Mouse (Mus musculus) ovary, postnatal 36 days (tissue): ENCODE measurements at regions not wholly inside any gene's neighbourhood (a gene's known extent, or its start where the extent isn't known, plus 50 kb on each side); places are given as distances from the start of the nearest gene placed in this dataset.
A peak's percentile ranks its signal among the peaks of the same experiment; 100 is the strongest.
"Not testable (repeated sequence)": the region's sequence is repeated elsewhere in the genome, so short reads cannot be mapped to it uniquely, and the experiment has no call there.

Experiments
- DNase-seq: peaks from one replicate; pipeline ENCODE4 v3.0.0; 2022; ENCODE audit warnings: low spot score, mixed read lengths

DNA sequence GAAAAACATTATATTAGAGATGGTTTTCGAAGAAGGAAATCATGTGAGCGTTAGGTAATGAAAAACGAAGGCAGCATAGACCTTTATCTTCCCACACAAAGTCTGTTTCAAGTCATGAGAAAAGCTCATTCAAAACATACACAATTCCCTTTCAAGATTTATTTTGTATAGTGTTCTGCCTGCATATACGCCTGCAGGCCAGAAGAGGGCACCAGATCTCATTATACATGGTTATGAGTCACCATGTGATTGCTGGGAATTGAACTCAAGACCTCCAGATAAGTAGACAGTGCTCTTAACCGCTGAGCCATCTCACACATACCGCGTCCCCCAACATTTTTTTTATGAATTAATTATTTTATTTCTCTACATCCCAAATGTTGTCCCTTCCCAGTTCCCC is 578.3 kb upstream of the Ccdc54 start:
- no peak for DNase-seq

DNA sequence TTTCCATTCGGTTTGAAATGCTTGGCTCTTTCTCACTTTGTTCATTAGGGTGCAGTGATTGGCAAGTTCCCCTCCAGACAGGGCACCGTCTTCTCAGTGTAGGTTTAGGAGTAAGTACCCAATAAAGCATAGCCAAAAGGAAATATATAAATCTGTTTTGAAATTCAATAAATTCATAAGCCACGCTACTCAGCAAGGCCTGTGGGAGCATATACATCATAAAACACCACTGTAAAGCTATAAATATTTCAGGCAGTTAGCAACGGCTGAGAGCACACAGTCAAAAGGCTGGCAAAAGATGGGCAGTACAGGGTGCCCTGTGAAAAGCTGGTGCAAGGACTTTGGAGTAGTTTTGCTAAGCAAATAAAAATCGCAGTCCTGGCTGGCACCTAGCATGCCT is 569.8 kb upstream of the Ccdc54 start:
- no peak for DNase-seq

DNA sequence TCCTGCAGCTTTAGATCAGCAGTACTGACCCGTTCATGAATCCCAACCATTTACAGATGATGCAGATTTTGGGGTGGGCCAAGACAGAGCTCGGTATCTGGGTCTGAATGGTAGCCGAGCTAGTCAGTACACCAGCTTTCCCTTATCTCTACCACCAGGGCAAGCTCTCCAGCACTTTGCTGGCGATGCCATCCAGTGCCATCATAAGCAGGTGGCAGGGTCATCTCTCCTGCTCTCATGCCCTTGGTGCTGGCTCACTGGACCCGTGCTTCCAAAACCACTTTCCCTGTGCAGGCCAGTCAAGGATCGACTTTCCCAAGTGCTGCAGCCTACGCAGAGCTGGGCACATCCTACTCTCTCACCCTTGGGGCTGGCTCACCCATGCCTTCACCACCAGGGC is 547.6 kb upstream of the Ccdc54 start:
- no peak for DNase-seq

DNA sequence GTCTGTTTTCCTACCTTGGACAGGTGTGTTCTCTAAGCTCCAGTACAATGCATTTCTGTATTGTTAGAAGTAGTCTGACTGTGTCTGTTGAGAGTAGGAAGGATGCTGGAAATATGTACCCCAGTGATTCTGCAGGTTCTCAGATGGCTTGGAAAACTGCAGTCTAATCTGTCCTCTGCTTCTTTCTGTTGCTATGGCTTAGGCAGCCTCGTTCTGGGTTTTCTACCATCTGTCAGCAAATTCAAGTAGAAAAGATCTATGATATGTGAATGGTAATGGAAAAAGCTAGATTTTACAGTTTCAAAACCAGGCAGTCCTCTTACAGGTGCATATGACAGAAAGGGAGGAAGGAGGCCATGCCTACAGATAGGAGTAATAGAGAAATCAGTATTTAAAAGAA is 528.9 kb upstream of the Ccdc54 start:
- DNase-seq, result no peak

DNA sequence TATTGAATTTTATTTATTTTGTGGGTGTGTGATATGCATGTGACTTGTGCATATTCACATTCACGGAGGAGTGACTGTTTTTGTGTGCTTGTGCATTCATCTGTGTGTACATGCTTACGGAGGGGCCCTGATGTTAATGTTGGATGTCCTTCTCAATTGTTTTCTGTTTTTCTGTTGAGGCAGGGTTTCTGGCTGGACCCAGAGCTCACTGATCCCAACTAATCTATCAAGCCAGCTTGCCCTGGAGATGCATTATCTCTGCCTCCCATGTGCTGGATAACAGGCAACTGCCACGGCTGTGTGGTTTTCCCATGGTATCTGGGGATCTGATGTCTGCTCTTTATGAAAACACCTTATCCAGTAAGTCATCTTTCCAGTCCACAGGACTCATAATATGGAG is 527.4 kb upstream of the Ccdc54 start:
- DNase-seq, result no peak

DNA sequence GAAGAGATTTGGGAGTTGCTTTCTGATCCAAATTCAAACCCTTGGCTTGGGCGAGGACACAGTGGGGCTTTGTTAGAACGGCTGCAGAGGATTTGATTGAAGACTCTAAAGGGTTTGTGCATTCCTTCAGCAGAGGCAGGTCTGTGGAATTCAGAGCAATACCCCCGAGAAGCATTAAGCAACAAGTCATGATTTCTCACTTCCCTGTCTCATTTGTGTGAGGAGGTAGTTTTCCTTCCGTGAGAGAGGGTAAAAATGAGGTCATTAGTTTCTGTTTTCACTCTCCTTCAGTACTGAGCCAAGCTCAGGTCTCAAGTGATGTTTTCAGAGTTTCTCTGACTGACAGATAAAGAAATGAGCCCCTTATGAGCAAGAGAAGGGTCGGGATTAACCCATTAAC is 526.9 kb upstream of the Ccdc54 start:
- DNase-seq, result no peak

DNA sequence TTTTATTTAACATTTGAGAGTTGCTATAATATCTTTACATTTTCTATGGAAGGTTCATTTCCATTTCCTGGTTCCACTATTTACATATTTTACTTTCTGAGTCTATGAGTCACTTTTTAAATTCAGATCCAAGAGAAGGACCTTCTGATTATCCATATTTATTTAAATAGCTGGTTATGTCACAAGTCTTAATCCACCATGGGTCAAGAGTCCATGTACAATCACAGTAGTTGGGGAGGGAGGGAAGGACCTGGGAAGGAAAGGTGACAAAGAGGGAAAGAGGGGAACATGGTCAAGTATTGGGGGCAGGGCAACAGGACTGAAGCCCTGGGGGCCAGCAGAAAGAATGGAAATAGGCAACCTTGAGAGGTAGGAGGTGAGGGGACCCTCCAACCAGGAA is 518.9 kb upstream of the Ccdc54 start:
- no peak for DNase-seq

DNA sequence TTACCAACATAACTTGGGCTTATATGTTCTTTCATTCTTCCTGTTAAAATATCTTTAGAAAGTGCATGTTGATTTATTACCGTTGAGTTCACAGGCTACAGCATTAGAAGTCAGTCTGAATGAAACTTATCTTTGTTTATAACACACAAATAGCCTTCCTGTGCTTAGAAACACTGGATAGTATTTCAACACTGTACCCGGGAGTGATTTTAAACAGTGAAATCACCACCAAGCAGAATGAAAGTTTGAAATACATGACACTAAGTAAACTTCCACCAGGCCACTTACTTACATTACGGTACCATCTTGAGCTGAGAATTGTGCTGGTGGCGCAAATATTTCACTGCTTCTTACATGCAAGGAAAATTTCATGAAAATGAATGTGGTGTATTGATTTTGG is 516.5 kb upstream of the Ccdc54 start:
- DNase-seq, result no peak

DNA sequence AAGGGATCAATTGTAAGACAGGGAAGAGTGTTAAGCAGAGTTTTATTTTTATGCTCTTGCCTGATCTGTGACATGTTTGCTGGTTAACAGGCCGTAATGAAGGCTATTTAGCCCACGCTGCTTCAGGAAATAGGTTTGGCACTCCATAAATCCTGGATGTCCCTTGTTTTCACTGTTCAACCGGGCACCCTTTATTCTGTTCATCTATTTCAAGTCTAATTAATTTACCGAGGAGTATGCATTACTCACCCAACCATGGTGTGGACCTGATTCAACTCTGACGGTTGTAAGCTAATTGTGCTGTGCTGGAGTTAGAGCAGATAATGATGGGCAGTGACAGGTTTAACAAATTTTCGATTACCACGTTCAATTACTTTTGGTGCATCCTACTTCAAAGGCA is 495.6 kb upstream of the Ccdc54 start:
- no peak for DNase-seq

DNA sequence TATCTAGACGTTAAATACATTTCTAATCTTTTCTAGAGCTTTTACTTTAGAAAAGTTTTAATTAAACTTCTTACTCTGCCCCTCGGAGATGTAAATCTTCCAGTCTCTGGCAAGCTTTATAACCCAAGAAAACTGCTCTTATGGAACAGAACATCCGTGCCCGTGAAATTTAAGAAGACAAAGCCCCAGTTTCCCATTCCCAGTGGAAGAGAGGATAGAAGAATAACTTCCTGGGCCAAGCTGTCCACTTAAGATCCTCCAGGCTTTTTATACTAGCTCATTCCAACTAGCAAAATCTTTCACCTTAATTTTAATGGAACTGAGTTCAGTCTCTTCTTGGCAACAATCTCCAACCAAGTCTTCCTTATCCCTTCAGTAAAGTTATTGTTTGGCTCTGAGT is 489.2 kb upstream of the Ccdc54 start:
- no peak for DNase-seq

DNA sequence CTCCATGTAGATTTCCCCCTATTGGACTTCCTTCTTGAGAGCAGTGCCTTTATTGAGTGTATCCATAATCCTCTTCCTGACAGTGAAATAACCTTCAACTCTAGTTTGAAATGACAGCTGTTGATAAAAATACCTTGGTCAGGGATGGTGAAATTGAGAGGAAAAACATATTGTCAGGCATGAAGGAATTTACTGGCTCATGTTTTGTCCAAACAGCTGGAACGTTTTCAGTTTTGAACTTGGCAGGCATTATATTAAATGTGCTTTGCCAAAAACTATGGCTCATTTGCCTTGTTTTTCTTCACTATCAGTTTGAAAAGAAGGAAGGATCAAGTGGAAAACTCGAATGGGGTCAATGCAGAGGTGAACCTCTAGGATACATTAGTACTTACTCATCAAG is 457.7 kb upstream of the Ccdc54 start:
- no peak for DNase-seq

DNA sequence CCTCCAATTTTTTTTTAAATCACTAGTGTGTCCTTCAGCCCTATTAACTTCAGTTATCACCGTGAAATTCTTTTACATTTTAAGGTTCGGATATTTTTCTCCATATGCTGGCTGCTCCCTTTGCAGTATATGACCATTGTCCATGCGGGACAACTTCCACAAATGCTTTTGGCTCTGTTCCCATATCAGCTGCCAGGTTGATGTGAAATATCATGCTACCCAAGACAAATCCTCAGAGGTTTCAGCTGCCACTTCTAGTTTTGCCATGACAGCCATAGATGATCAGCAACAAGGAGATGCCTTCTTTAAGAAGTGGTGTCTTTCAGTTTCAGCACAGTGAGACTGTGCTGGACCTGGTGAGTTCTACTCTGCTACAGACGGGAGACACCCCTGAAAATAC is 457.2 kb upstream of the Ccdc54 start:
- DNase-seq, result no peak

DNA sequence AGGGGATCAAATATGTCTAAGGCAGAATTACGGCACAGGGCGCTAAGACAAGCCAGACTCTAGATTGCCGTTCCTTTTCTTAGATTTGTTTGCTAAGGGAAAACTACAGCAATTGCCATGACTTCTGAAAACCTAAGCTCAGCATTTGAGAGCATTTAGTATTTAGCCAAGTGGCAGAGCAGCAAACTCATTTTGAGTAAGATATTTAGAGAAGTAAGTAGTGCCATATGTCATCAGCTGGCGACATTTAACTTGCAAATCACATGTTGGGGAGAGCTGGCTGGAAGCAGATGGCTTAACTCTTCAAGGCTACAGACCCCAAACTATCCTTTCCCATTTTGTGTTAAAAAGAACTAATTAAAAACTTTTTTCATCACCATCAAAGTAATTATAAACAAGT is 450.4 kb upstream of the Ccdc54 start:
- DNase-seq, result no peak

DNA sequence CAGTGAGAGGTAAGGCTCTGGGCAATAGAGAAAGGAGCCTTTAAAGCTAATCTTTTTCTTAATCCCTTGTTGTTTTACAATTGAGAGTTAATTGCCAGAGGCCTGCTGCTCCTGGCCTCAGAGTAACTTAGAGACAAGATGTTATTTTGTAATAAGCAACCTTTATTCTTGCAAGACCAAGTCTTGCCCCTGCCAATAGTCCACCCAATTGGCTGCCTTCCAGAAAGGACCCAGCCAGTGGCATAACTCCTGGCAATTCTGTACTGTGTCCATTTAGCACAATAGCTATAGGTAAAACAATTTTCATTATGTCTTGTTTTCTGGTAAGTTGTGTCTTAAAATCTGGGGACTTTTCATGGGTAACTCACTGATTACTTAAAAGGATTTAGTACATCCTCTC is 411.9 kb upstream of the Ccdc54 start:
- DNase-seq, result peak; percentile 6

DNA sequence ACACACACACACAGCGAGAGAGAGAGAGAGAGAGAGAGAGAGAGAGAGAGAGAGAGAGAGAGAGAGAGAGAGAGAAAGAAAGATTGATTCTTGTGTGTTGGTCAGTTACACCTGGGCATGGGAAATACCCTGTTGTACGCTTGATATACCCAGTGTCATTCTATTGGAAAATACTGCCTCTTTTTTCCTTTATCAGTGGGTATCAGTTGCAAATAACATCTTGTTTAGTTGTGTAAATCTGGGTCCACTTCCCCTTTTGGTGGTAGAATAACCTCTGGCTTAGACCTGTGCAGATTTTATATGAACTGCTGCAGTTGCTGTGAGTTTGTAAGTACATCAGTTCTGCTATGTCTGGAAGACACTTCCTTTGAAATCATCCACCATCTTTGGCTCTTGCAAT is 373.4 kb upstream of the Ccdc54 start:
- no peak for DNase-seq

DNA sequence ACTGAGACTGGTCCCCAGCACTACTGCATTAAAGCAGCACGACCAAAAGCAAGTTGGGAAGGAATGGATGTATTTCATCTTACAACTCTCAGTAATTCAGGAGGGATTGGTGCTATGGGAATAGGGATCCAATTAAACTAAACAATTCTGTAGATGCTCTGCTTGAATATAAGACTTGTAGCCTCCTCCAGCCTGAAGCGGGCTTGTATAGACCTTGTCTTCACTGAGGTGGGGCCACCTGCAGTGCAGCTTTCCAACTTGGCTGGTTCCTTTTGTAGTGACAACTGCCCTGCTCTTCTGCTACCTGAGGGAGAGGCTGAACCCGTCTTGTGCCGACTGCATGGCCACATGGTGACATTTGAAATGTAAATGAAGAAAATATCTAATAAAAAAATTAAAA is 353.1 kb upstream of the Ccdc54 start:
- no peak for DNase-seq

DNA sequence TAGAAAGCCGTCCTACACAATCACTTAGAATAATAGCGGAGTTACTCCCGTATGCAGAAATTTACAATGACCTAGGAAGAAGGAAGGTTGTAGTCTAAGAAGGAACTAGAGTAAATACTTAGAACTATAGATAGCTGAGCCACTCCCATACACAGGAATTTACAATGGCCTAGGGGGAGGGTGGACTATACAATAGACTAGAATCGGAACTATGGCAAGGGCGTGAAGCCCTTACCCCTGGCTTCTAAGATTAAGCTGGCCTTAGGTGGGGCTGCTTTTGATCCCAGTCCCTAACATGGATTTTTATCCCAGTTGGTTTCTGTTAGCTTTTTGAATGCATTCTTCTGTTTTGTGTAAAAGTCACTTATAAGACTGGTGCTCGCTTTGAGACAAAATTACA is 352.6 kb upstream of the Ccdc54 start:
- not testable (repeated sequence) for DNase-seq

DNA sequence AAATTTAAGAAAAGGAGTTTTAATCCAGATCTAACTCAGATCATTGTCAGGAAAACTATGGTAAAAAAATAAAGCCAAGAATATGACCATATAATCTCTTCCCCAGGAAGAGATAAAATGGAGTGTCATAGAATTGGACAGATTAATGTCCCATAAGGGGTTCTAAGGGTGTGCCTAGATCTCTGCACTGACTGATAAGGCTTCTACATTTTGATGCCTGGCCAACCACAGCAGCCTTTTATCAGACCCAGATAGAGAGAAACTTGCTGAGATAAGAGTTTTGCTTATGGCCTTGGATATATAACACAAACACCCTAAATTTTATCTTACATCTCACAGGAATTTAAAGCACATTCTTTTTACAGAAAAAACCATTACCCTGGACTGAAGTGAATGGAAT is 351.3 kb upstream of the Ccdc54 start:
- DNase-seq, result no peak

DNA sequence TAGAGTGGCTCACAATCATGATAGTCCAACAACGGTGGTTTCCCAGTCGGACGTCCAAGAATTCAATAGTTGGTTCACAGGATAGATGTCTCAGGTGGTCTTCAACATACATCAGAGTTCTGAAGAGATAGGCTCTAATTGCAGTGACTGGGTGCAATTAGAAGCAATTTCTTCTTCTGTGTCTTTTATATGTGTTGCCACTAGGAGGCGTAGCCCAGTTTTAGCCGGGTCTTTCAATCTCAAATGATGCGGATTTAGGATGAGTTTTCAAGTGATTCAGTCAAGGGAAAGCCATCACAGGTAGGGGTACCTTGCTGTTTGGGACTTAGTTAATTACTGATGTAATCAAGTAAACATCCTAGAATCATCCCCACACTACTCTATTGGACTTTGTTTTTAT is 348.4 kb upstream of the Ccdc54 start:
- DNase-seq, result no peak

DNA sequence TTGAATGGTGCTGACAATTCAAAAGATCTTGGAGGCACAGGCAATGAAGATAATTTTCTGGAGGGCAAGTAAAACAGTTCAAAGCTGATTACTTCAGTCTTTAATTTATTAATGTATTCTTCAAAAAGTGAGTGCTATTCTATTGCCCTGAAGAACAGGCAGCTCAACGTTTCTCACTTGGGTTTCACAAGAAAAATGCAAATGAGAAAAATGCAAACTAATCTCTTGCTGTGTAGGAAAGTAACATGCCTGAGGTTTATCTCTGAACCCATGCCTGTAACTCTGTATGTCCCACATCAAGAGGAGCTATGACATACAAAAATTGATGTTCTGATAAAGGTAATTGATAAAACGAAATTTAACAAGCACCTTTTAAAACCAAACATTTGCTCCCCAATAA is 316.8 kb upstream of the Ccdc54 start:
- no peak for DNase-seq

DNA sequence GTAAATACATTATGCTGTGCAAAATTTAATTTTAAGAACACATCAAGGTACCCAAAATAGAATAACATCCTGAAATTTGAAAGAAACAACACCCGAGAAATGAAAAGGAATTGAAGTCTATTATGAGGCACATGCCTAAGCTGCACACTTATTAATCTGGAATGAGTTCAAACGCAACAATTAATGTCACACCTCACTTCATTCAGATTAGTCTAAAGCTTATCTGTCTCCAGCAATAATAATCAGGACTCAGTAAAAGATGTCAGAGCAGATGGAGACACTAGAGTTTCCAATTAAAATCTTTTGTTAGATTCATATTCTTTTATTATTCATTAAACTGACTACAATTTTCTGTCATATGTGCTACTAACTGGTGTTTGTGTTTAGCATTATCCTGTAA is 308.2 kb upstream of the Ccdc54 start:
- no peak for DNase-seq

DNA sequence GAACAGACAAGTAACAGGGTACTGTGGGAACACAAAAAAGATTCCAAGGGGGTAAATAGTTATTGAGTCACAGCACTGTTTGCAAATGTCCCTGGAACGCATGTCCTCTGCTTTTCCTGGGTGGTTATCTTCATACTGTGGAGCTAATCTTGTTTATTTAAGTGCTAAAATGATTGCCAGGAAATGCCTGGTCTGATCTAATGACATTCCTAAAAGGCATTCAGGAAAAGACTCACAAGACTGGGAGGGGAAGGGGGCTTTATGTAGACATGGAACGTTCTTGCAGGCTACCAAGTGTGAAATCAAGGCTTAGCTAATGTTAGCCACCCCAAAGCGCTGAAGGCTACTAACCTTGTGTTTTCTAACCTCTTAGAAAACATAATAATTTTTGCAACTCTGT is 287.0 kb upstream of the Ccdc54 start:
- DNase-seq, result no peak

DNA sequence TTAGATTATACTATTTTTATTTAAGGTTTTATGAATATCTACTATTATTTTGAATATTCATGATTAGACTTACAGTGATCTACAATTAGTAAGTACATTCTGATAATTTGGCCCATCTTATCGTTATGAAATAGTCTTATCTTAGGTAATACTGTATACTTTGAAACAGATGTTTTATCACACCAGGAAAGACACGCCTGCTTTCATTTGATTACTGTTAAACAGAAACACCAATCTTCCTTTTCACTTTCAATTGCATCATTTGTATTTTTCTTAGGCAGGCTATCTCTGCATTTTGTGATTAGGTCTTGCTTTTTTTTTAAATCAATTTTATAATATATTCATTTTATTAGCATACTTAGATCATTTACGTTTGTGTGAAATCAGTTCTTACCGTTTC is 280.4 kb upstream of the Ccdc54 start:
- DNase-seq, result no peak

DNA sequence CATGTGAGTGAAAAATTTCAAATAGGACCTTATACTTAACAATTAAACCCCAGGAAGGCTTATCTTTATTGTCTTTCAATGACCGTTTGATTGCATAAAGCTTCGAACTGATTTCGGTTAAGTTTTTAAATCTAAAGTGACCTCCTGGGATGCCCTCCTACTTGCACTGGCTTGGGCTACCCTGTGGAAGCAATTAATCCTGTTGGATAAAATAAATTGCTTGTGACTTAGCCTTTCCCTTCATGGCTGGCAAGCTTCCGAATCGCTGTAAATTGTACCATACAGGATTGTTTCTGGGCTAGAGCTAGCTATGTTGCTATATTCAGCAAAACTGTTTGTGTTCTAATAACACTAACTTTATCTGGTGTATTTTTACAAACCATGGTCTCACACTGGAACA is 272.6 kb upstream of the Ccdc54 start:
- DNase-seq, result no peak

DNA sequence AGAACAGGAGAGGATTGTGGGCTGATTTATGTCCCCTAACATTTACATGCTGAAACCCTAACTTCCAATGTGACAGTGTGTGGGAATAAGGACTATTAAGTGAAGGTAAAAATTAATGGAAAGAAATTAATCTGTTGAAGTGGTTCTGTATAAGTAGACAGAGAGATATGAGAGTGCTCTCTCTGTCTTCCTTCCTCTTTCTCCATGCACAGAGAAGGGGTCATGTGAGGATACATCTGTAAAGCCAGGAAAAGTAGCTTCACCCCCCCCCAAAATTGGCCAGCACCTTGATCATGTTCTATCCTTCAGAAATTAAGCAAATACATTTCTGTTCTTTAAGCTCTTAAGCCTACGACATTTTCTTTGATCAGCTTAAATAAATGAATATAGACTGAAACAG is 268.6 kb upstream of the Ccdc54 start:
- DNase-seq, result no peak

DNA sequence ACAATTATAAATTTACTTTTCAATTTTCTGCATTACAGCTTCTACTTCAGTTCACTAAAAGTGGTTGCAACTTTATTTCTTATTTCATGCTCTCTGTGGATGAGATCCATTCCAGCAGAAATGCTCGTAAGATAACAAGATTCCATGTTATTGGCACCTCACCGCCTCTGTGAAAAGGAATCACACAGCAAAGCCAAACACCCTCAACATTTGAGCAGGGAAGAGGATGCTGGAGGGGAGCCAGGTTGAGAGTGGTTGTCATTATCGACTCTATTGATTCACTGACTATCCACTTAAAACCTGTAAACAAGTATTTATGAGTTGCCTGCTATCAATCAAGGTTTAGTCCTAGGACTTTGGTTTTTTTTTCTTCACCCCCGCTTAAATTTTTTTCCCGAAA is 261.1 kb upstream of the Ccdc54 start:
- no peak for DNase-seq
